Mouse (Mus musculus) ES-Bruce4 (cell line): Measurements from ENCODE around the gene Cttnbp2.

Experiments used
- CTCF ChIP-seq: IDR thresholded peaks from one replicate; pipeline ENCODE4 v1.8.1; 2011; ENCODE audit warnings: low read depth, low read length
- POLR2A ChIP-seq: IDR thresholded peaks from one replicate; pipeline ENCODE4 v1.8.1; 2011; ENCODE audit warnings: low read length; ENCODE audit not compliant: insufficient read depth

DNA sequence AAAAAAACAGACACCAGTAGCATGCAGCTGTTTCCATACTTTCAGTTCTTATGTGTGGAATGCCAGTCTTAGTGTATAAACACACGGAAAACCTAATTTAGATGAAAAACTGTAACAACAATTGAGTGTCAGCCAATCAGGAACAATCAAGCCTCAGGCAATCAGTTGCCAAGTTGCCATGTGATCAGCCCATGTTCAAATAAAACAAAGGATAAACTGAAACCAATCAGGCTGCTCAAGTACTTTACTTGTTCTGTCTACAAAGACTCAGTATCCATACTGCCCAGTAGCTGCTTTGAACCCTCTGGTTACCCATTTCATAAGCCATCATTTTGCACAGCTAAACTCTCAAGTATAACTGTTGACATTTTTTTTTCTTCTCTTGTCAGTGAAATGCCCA lies 21.7 kb downstream of the Cttnbp2 start:
- TF ChIP-seq POLR2A = no peak
- no peak for TF ChIP-seq CTCF
